Mouse (Mus musculus) spleen, postnatal 36 days (tissue): ENCODE measurements around the gene Foxn3.

ENCODE experiments used
- DNase-seq, 2 experiments: peaks; one replicate each; pipeline ENCODE4 v3.0.0; 2022; ENCODE audit warnings: low spot score in 2 of 2, mixed read lengths in 1 of 2

The Foxn3 gene

DNA sequence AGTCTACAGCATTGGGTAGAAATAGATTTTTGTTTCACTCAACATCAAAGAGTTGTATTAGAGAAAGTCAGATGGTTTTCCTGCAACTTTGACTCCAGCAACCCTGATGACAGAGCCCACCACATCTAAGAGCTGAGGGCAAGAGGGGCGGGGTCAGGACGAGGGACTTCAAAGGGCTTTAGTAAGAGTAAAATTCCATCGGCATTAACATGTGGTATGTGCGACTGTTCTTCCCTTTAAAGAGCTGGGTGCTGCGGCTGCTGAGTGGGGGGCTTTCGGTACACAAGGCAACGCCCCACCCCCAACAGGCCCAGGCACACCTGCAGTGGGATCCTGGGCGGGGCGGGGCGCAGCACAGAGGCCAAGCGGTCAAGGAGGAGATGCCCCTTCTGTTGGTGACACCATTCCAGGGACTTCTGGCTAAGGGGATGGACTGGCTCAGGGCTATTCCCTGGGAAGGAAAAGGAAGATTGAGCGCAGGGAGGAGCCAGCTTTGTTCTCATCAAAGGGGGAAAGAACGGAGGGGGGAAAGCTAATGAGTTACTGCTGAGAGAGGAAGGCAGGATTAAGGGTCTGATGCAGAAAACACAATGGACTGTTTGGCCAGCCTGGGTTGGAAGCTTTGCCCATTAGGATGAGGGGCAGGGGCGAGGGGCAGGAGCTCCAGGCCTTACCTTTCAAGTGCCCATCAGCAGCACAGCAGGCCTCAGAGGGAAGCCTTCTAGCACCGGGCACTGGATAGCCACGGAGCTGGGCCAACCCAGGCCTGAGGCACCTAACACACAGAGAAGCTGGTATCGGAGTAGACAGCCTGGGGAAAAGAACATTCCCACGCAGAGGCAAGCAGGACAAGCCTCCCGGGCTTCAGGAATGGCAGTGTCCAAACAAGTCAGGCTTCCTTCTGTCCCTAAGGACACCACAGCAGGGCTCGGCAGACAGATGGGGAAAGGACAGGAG is 233.8 kb downstream of the Foxn3 start:
- no peak for DNase-seq

DNA sequence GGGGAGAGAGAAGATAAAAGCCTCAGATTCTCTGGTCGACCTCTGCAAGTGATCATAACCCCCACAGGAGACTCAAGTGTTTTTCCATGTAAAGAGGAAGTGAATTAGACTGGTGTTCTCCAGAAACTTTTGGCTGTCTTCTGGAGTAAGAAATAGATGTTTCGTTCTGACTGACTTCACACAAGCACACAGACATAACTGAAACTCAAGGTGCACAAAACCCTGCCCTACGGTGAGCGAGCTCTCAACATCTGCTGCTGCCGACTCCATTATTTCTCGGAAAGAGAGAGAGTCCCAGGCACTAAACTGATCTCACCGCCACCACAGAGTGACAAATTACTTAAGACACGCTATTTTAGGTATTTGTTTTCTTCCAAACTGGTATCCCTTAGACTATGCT is 237.2 kb downstream of the Foxn3 start:
- DNase-seq = no peak

GRCm38 (mm10) chr12:99321633-99322431 is 241.6 kb downstream of the Foxn3 start:
- DNase-seq = peak; percentile 20 to 41

GRCm38 (mm10) chr12:99320966-99321496 is 242.4 kb downstream of the Foxn3 start:
- DNase-seq = no peak

- no peak for DNase-seq
These were observed 243.5 kb downstream of the Foxn3 start for GRCm38 (mm10) chr12:99319896-99320295.

- DNase-seq = no peak
These were observed 244.2 kb downstream of the Foxn3 start for GRCm38 (mm10) chr12:99319171-99319570.

GRCm38 (mm10) chr12:99315931-99316330 is 247.5 kb downstream of the Foxn3 start:
- no peak for DNase-seq

DNA sequence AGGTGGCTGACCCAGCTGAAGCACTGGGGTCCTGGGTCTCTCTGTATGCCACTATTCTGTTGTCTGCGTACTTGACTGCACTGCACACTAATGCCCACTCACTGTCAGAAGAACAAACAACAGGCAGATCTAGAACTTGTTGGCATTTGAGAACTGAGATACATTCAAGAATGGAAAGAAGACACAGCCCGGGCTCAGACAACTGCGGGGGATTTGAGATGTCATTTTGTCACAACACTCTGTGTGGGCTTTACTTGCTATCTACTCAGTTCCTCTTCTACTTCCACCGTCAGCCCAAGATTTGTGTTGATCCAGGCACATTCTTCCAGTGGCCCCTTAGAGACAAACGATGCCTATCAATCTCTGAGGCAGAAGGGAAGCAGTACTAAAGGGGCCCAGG is 248.6 kb downstream of the Foxn3 start:
- DNase-seq = no peak

GRCm38 (mm10) chr12:99311303-99311702 is 252.1 kb downstream of the Foxn3 start:
- no peak for DNase-seq

GRCm38 (mm10) chr12:99309937-99310336 is 253.4 kb downstream of the Foxn3 start:
- peak in 1 of 2 experiments; percentile 6 for DNase-seq

DNA sequence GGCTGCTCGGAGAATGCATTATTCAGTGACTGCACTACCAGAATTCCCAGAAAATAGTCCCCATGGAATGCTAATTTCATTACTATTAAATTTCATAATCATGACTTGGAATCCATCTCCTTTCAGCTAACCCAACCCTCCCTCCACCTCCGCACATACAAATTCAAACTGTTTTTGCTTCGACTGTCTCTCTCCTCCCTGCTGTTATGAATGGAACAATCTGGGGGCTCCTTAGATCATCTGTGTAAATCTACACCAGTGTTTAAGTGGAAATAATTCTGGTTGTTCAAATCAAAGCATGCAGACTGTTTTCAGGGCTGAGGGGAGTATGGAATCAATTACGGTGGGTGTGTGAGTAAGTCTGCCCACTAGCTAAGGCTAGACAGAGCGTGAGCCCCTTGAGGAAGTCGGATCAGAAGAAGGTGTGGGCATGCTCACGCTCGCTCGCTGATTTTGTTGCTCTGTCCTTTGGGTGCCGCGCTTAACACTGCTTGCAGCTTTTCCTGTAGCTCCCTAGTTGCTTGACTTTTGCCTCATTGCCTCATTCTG is 254.8 kb downstream of the Foxn3 start:
- DNase-seq = no peak

- no peak for DNase-seq
These were observed 256.7 kb downstream of the Foxn3 start for GRCm38 (mm10) chr12:99306536-99307204.

DNA sequence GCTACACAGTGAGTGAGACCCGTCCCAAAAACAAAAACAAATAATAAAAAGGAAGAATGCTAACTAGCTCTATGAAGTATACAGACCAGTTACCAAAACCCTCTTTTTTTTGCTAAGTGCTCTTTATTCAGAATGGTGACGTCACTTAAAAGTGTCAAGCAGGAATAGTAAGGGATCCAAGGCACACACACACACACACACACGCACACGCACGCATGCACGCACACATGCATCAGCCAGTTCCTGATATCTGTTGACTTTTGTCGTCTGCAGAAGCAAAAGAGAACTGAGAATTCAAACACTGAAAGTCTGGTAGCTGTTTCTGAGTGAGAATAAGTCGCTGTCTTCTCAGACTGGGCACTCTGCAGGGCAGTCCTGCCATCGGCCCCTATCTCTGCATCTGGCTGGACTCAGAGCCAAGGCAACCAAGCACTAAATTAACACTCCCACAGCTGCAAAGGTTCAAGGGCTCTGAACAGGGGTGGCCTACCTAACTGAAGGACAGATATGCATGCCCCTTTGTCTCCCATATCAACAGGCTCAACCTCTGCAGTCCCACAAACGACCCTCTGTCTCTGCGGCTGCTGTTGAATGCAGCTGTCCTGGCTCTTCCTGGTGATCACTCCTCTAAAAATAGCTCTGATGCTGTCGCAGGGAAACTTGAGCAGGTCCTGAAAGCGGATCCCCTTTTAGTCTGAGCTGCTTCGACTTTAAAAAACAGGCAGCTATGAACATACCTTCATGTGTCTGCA is 257.4 kb downstream of the Foxn3 start:
- peak in 1 of 2 experiments; percentile 7 for DNase-seq

DNA sequence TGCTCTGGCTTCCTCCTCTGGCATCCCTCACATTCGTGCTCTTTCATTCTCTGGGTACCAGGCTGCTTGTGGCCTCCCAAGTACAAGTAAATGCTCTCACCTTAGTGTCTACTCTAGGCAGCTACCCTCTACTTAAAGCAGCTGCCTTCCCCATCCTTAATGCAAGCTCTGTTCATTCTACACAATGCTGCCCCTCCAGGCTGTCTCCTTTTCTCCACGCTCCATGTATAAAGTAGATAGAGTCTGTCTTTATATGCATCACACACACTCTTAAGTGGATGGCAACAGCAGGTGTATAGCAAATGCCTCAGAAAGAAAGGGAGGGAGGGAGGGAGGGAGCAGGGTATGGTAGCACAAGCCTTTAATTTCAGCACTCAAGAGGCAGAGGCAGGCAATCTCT is 258.1 kb downstream of the Foxn3 start:
- no peak for DNase-seq

GRCm38 (mm10) chr12:99304056-99304455 is 259.3 kb downstream of the Foxn3 start:
- no peak for DNase-seq

- no peak for DNase-seq
These were observed 259.8 kb downstream of the Foxn3 start for GRCm38 (mm10) chr12:99303581-99303980.

DNA sequence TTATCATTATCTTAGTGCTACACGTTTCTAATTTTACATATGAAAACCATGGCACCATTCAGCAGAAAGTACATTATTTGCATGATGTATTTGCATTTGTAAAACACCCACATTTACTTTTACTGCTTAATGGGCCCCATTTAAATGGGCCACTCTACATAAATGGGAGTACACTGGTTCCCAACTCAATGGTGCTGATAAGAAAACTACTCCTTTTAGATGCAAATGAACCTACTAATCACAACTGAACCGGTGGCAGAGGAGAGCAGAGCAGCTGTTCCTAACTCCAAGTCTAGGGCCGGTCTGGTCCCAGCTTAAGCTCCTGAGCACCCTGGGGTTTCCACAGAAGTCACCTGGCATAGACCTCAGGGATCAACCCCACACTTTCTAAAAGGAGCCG is 263.5 kb downstream of the Foxn3 start:
- DNase-seq = no peak

- no peak for DNase-seq
These were observed 264.4 kb downstream of the Foxn3 start for GRCm38 (mm10) chr12:99298851-99299600.

GRCm38 (mm10) chr12:99298242-99298641 is 265.1 kb downstream of the Foxn3 start:
- no peak for DNase-seq

DNA sequence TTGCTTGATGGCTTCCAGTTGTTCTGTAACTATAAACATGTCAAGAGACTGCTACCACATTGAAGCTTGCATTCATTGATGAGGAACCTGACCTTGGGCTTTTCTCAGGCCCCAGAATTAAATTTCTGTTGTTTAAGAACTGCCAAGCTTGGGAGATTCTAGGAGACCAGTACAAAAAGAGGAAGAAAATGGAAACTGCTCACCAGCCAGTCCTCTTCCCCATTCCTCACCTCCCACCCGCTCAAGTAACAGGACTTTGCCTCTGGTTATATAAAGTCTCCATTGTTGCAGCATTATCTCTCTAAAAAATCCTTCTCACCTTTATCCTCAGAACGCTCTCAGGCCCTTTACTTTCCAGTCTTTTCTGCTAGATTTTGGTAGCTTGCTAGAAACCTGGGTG is 265.6 kb downstream of the Foxn3 start:
- DNase-seq = no peak
